Mouse (Mus musculus) right cerebral cortex, postnatal 25 days (tissue): ENCODE measurements at regions not wholly inside any gene's neighbourhood (a gene's known extent, or its start where the extent isn't known, plus 50 kb on each side); places are given as distances from the start of the nearest gene placed in this dataset.

Experiments used
- DNase-seq: peaks from one replicate; pipeline ENCODE4 v3.0.0; 2022

DNA sequence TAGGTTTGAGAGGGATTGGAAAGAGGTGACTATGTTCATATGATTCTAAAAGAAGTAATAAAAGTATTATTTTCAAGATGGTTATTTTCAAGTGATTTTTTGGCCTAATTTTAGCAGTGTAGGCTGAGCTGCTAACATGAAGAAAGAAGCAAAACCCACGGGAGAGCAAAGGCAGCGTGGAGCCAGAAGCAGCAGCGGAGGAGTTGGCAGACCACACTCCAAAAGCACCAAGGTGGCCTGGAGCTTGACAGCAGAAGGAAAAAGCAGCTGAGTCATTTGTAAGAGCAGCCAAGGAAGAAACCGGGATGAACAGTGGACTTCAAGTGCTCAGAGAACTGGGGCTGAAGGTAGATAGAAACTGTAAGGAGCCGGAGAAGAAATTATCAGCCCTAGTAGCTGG is 55.9 kb downstream of the Hdgfl1 start:
- peak; percentile 19 for DNase-seq

DNA sequence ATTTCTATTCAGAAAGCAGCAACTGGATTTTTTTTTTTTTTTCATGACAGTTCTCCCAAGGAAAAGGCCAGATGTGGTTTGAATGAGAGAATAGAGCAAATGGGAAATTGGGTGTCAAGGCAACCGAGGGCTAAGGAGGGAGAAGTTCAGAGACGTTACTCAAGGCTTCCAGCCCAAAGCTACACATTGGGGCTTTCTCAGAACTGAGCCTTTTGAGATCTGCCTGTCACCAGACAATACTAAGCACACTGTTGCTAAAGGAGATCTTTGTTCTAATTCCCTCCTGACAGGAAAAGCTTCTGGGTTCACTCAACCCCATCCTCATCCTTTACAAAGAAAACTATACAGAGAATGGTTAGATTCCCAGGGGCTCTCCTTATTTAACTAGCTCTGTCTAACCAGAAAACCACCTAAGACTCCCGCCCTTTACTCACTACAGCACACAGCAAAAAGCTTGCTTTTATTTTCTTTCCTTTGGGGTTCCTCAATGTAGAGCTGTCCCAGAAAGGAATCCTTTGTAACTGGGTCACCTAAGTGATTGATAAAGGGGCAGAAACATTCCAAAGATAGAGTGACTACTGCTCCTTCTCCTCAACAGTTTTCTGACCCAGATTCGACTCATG is 70.8 kb downstream of the Hdgfl1 start:
- no peak for DNase-seq

DNA sequence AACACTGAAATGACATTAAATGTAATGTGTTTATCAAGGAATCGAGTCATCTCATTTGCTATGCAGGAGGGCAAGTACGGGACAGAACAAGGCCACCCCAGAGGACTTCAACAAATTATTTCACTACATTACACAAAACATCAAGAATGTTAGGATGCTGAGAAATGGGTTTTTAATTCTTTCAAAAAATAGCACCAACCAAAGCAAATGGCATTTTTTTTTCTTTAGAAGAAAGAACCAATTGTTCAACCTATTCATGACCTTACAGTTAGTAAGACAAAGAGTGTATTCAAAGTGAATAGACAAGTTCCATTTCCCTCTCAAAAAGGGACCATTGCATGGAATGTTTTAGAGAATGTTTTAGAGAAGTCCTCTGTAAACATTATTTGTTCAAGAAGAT is 110.5 kb downstream of the Hdgfl1 start:
- DNase-seq = no peak

DNA sequence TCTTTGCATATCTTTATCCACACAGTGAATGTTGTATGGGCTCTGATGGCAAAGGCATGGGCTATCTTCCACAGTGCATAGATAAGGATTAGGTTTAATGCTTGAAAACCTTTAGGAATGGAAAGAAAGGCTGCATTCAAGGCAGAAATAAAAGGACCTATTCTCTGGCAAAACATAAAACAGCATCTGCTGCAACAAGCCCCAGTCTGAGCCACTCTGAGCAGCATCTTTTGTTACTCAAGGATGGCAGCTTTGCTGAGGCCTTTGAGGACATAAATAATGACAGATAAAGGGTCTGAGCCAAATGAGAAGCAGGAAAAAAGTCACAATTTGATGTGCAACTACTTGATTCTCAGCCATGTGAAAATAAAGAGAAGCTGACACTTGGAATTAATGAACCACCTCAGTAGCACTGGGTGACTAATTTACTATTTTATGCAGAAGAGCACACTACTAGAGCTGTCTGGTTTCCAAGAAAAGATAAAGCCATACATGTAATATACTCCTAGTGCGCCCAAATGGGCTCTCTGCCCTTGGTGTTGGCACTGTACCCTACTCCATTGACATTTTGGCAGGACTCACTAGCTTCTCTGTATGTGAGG is 112.9 kb downstream of the Hdgfl1 start:
- peak; percentile 2 for DNase-seq
